Mouse (Mus musculus) CD4-positive naive resting alpha-beta T cell, adult 57 days (primary cell): Measurements from ENCODE around the gene Abhd18. TPM values are rescaled to one million over a fixed set of nuclear protein-coding genes. Genes with fewer than 3 reads are reported as not detected.

ENCODE experiments used
- total RNA-seq: library from RNA; stranded (reverse); gene quantifications from one replicate; pipeline ENCODE4 v1.2.4, GENCODE M21; 2023

Abhd18 gene
- 15.0 TPM for total RNA-seq

DNA sequence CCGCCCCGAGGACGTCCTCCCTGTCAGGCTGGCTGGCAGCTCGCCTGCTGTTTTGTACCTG lies at the start of gene Abhd18:
TSS of gene Abhd18 (plus strand) at position 14 of the 61 bp plus-strand sequence.

DNA sequence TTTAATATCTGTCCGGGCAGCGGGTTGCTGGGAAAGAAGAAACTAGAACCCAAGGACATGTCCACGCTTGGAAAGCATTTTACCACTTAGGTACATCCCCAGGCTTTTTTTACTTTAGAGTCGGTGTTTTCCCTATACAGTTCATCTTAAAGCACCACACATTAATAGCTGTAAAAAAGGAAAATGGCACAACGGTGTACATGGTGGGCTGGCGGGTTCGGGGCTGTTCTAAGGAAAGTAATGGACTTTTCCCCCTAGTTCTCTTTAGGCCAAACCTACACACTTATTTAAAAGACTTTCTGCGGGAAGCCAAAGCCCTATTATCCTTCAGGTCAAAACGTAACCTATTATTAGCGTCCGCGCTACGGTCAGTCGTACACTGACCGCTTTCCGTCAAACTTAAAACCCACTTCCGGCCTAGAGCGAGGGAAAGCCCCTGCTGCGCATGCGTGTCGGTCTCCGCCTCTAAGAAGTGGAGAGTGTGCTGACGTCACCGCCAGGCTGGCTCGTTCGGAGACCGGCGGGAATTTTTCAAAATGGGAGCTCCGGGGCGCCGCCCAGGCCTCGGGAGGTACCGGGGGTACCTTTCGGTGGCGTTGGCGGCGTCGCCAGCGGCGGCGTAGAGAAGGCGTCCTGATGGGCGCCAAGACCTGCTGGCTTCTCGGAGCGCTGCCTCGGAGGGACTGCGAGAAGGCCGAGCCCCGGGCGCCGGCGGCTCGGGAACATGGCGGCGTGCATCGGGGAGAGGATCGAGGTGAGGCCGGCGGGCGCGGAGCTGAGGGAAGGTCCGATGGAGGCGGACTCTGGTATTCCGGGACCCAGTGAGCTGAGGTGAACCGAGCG lies 47.0 kb upstream of the Abhd18 start, which contains the start of gene Plk4:
TSS of gene Plk4 (plus strand) at position 490 of the 843 bp plus-strand sequence.

DNA sequence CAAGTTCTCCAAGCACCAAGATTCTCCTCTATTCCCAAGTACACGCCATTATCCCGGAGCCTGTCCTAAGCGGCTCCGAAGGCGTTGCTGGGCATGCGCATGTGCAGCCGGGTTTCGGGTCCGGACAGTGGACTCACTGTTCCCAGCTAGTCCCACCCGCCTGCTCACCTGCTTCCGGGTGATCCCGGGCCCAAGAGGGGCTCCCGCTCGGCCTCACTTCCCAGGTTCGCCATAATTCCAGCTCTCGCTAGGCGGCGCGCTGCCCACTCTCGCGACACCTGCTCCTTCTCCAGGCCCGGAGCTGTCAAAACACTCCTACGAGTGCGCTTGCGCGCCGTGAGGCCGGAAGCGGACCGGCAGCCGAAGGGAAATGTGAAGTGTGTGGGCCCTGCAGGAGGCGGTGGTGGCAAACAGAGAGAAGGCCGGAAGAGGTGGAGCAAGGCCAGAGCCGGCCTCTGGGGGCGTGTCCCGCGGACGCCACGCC lies 255 bp upstream of the Abhd18 start, which contains the start of gene Mfsd8:
TSS of gene Mfsd8 (minus strand) at position 414 of the 484 bp plus-strand sequence.

DNA sequence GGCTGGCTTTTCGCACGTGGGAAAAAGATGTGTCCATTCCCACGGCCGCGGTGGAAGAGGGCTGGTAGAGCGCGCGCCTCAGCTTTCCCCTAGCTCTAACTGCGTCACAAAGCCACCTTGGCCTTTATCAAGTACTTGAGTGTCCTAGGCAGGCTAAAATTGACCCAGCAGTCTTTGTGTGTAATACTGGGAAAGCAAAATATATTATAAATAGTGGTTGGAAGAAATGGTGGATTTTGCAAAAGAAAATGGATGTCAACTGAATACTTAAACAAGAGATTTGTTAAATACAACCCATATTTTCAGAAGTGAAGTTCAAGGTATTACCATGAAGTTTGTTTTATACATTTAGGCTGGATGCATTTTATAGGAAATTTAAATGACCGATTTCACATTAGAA lies 55.7 kb downstream of the Abhd18 start, which contains the start of gene 1700034I23Rik:
TSS of gene 1700034I23Rik (minus strand) at position 101 of the 400 bp plus-strand sequence.

DNA sequence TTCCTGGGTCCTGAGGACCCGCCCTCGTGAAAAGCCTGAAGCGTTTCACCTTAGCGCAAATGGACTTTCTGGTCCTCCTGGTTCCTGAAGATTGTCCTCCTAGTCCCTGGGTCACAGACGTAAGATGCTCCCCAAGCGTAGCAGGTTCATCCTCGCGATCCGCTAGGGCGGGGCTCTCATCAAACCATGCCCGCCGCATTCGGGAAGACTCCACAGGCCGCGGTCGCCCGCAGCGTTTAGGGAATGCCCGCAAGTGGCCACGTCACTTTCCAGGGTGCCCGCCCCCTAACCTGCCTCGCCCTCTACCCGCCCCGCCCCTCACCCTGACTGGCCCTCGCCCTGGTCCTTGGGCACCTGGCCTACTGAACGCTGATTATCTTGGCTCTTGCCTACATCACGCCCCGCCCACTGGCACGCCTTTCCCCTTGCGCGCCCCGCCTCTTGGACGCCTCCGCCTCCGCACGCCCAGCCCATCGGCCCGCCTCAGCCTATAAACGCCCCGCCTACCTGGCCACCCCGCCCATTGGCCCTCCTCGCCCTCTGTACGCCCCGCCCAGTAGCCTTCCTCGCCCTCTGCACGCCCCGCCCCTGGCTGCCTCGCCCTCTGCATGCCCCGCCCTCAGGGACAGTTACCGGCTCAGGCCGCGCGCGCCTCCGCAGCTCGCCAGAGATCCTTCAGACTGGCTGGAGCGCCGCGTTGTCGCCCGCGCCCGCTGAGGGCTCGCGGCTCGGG lies 102.6 kb downstream of the Abhd18 start, which contains the start of gene Larp1b:
TSS of gene Larp1b (plus strand) at position 659 of the 733 bp plus-strand sequence.

Other genes with a start within 250 kb of the Abhd18 start
- gene Slc25a31, start 138.1 kb upstream of the Abhd18 start, total RNA-seq: not detected
- gene Hspa4l, start 102.5 kb upstream of the Abhd18 start, total RNA-seq: 38.1 TPM
- 21.1 TPM for gene Plk4, start 47.0 kb upstream of the Abhd18 start, total RNA-seq
- gene Mfsd8, start 84 bp upstream of the Abhd18 start, total RNA-seq: 13.9 TPM
- not detected for gene 1700034I23Rik, start 55.6 kb downstream of the Abhd18 start, total RNA-seq
- 21.3 TPM for gene Larp1b, start 102.9 kb downstream of the Abhd18 start, total RNA-seq
- gene Pgrmc2, start 236.1 kb downstream of the Abhd18 start, total RNA-seq: 33.3 TPM